Mouse (Mus musculus): ENCODE data around the gene Mterf1a.

DNA sequence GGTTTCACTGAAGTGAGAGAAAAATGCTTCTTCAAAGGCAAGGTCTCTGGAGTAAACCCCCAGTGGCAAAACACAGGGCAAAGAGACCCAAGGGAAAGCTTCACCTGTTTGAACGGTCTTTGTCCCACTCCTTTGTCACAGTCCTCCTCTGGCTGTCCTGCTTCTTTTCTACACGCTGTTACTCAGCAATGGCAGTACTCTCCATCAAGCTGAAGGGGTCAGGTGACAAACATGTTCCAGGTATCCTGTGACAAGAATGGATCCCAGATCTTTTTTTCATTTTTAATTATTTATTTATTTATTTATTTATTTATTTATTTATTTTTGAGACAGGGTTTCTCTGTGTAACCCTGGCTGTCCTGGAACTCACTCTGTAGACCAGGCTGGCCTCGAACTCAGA, 39.8 kb upstream of the Mterf1a start:
- TF ChIP-seq POLR2A (IDR thresholded peaks at IDR 0.05; ENCODE audit: control insufficient read depth, low read depth, low read length) (no peak), CTCF (IDR thresholded peaks at IDR 0.05; ENCODE audit: control insufficient read depth, insufficient read depth, insufficient replicate concordance, low read depth, low read length) (no peak)

All from testis, adult 2 months (tissue).